Mouse (Mus musculus): ENCODE results near the gene Bpifb2. TPM values are rescaled to one million over a fixed set of nuclear protein-coding genes. Genes with fewer than 3 reads are reported as not detected.

Gene Bpifb2
- polyA plus RNA-seq (2017; shearing (Covaris generic)), result not detected

GRCm38 (mm10) chr2:153874745-153875144 is at the start of gene Bpifb2:
Gene Bpifb2, plus strand, starts transcription at chr2:153875045.

GRCm38 (mm10) chr2:153870984-153871383 is 3.9 kb upstream of the Bpifb2 start, which contains the start of gene Sun5:
Gene Sun5, minus strand, starts transcription at chr2:153871084.

GRCm38 (mm10) chr2:153900088-153900487 is 25.2 kb downstream of the Bpifb2 start, which contains the start of gene Bpifb6:
Gene Bpifb6, plus strand, starts transcription at chr2:153900388.

GRCm38 (mm10) chr2:153917930-153918329 is 43.1 kb downstream of the Bpifb2 start, which contains the start of gene Bpifb3:
Gene Bpifb3, plus strand, starts transcription at chr2:153918230.

GRCm38 (mm10) chr2:153937843-153938242 is 63.0 kb downstream of the Bpifb2 start, which contains the start of gene Bpifb4:
Gene Bpifb4, plus strand, starts transcription at chr2:153938212.

Other genes with a start within 250 kb of the Bpifb2 start
- 142 TPM for gene Commd7, start 242.3 kb upstream of the Bpifb2 start, polyA plus RNA-seq (2017; shearing (Covaris generic))
- 5.3 TPM for gene Dnmt3b, start 225.6 kb upstream of the Bpifb2 start, polyA plus RNA-seq (2017; shearing (Covaris generic))
- gene Dnmt3c, start 178.4 kb upstream of the Bpifb2 start, polyA plus RNA-seq (2017; shearing (Covaris generic)), result not detected
- 227 TPM for gene Mapre1, start 133.8 kb upstream of the Bpifb2 start, polyA plus RNA-seq (2017; shearing (Covaris generic))
- gene Efcab8, start 95.1 kb upstream of the Bpifb2 start, polyA plus RNA-seq (2017; shearing (Covaris generic)), result 0.82 TPM
- not detected for gene Sun5, start 4.0 kb upstream of the Bpifb2 start, polyA plus RNA-seq (2017; shearing (Covaris generic))
- gene Bpifb6, start 25.3 kb downstream of the Bpifb2 start, polyA plus RNA-seq (2017; shearing (Covaris generic)), result not detected
- not detected for gene Bpifb3, start 43.2 kb downstream of the Bpifb2 start, polyA plus RNA-seq (2017; shearing (Covaris generic))
- not detected for gene Bpifb4, start 63.2 kb downstream of the Bpifb2 start, polyA plus RNA-seq (2017; shearing (Covaris generic))
- not detected for gene Bpifa6, start 99.9 kb downstream of the Bpifb2 start, polyA plus RNA-seq (2017; shearing (Covaris generic))
- gene Bpifa2, start 133.2 kb downstream of the Bpifb2 start, polyA plus RNA-seq (2017; shearing (Covaris generic)), result not detected